Mouse (Mus musculus): ENCODE measurements at regions not wholly inside any gene's neighbourhood (a gene's known extent, or its start where the extent isn't known, plus 50 kb on each side); places are given as distances from the start of the nearest gene placed in this dataset.

DNA sequence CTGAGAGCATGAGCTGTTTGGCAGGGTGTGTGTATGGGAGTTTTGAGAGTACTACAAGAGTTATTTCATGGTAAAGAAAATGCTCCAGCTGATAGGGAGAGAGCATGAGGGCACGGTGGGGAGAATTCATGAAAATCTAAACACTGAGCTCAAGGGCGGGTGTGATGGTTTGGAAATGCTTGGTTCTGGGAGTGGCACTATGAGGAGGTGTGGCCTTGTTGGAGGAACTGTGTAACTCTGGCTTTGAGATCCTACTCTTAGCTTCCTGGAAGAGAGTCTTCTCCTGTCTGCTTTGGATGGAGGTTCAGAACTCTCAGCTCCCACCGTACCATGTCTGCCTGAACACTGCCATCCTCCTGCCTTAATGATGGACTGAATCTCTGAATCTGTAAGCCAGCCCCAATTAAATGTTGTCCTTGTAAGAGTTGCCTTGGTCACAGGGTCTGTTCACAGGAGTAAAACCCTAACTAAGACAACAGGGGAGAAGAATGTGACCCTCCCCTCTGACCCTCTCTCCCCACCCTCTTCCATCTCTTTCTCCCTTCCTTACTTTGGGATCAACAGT lies 58.7 kb upstream of the Ubash3b start:
- no peak for TF ChIP-seq CTCF (IDR thresholded peaks at IDR 0.05; ENCODE audit: low read depth, low read length)
- TF ChIP-seq POLR2A (IDR thresholded peaks at IDR 0.05; ENCODE audit: borderline replicate concordance, low read depth, low read length): no peak
